Mouse (Mus musculus) heart, postnatal 36 days (tissue): ENCODE data around the gene Cryba1. TPM values are rescaled to one million over a fixed set of nuclear protein-coding genes. Genes with fewer than 3 reads are reported as not detected.
A peak's percentile ranks its signal among the peaks of the same experiment; 100 is the strongest.

Experiments used
- DNase-seq, 2 experiments: peaks; one replicate each; pipeline ENCODE4 v3.0.0; 2021 to 2022
- intact Hi-C: fragments of 180-260 bp; cut with DNase I; formaldehyde crosslinking; loops from one replicate; pipeline ENCODE4 v1.15.1; 2025
- total RNA-seq, 2 experiments: library from RNA; stranded (reverse); gene quantifications; 2 replicates each; pipeline ENCODE4 v1.2.3; 2021

Cryba1 gene
- total RNA-seq, 2 experiments from 2014 or later, result not detected

GRCm38 (mm10) chr11:77724766-77725165, 317 bp downstream of the Cryba1 start:
- intact Hi-C loops, result no loop called here
- DNase-seq, result no peak

- intact Hi-C loops, result no loop called here
- DNase-seq, result no peak
Measured at GRCm38 (mm10) chr11:77721389-77721788, 3.7 kb downstream of the Cryba1 start.

- DNase-seq, result no peak
- intact Hi-C loops, result no loop called here
Measured at GRCm38 (mm10) chr11:77719055-77719454, 6.0 kb downstream of the Cryba1 start.

- intact Hi-C loops, result no loop called here
- no peak for DNase-seq
Measured at GRCm38 (mm10) chr11:77713736-77714135, 11.3 kb downstream of the Cryba1 start.

- intact Hi-C loops, result no loop called here
- no peak for DNase-seq
Measured at GRCm38 (mm10) chr11:77709039-77709438, 16.0 kb downstream of the Cryba1 start.

GRCm38 (mm10) chr11:77705920-77706319, 19.2 kb downstream of the Cryba1 start:
- no peak for DNase-seq
- intact Hi-C loops, result no loop called here

- DNase-seq, result no peak
- intact Hi-C loops, result no loop called here
Measured at GRCm38 (mm10) chr11:77697232-77697631, 27.9 kb downstream of the Cryba1 start.

GRCm38 (mm10) chr11:77693026-77693425, 32.1 kb downstream of the Cryba1 start:
- intact Hi-C loops, result loop anchor here (2.0 kb wide), 1 partner anchor 18 kb away; no protein-coding TSS in a partner anchor
- DNase-seq, result no peak

GRCm38 (mm10) chr11:77687541-77688131, 37.4 kb downstream of the Cryba1 start:
- intact Hi-C loops, result loop anchor here (2.0 kb wide), 1 partner anchor 81 kb away; the partner anchor contains the start of gene Taok1
- DNase-seq, result peak in 1 of 2 experiments; percentile 52

GRCm38 (mm10) chr11:77686841-77687540, 38.1 kb downstream of the Cryba1 start:
- DNase-seq, result peak; percentile 73 to 86
- intact Hi-C loops, result loop anchor here (2.0 kb wide), 1 partner anchor 80 kb away; the partner anchor contains the start of gene Taok1

- intact Hi-C loops, result loop anchor here (2.0 kb wide), 1 partner anchor 80 kb away; the partner anchor contains the start of gene Taok1
- peak; percentile 48 to 68 for DNase-seq
Measured at GRCm38 (mm10) chr11:77686346-77686840, 38.7 kb downstream of the Cryba1 start.

GRCm38 (mm10) chr11:77685383-77686265, 39.5 kb downstream of the Cryba1 start, which contains the start of gene Nufip2:
Gene Nufip2, plus strand, starts transcription at chr11:77686155.
- intact Hi-C loops, result loop anchor here (2.0 kb wide), 1 partner anchor 79 kb away; the partner anchor contains the start of gene Taok1

GRCm38 (mm10) chr11:77684896-77685295, 40.2 kb downstream of the Cryba1 start:
- DNase-seq, result no peak
- intact Hi-C loops, result no loop called here

More at GRCm38 (mm10) chr11:77685383-77686265, 39.5 kb downstream of the Cryba1 start, which contains the start of gene Nufip2:
- DNase-seq, result peak; percentile 98 to 99

- intact Hi-C loops, result no loop called here
- DNase-seq, result no peak
Measured at GRCm38 (mm10) chr11:77680018-77680417, 45.1 kb downstream of the Cryba1 start.

GRCm38 (mm10) chr11:77673428-77673991, 51.6 kb downstream of the Cryba1 start:
- DNase-seq, result no peak
- intact Hi-C loops, result no loop called here

- intact Hi-C loops, result no loop called here
- DNase-seq, result no peak
Measured at GRCm38 (mm10) chr11:77672746-77673145, 52.3 kb downstream of the Cryba1 start.
